In the genomic region with DNA sequence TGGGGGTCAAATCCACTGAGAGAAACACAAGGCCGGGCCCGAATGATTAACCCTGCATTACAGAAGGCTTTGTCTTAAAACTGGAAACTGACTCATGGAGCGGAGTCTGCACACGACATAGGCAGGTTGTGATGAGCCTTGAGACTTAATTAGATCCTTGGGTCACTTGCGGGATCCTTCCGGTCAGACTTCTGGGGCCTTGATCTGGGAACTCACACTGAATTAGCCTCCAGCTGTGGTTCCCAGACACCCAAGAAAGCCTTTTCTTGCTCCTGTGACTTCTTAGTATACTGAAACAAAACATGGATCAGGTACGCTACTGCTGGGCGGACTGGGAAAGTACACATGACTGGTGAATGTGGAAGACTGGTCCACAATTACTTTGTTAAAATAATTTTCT, we compare ENCODE assay signal across 18 mouse cellular contexts.
"Had no signal": no experiment of that assay in that cellular context is flagged by ENCODE, and none has a peak within 500 bp of the region (broad histone marks: within the 10 kb centered on the region; RNA-seq: fewer than 3 reads in every experiment).

No protein-coding gene starts in this region.

- H3K27me3 ChIP-seq: limb, embryonic 12.5 days; limb, embryonic 15.5 days; stomach, embryonic 15.5 days had no signal

- H3K36me3 ChIP-seq: limb, embryonic 12.5 days; limb, embryonic 15.5 days; stomach, embryonic 15.5 days had no signal

- H3K4me1 ChIP-seq: limb, embryonic 12.5 days; limb, embryonic 15.5 days; stomach, embryonic 15.5 days had no signal

- H3K4me3 ChIP-seq: left cerebral cortex, adult 2 months; limb, embryonic 12.5 days; limb, embryonic 15.5 days; stomach, embryonic 15.5 days had no signal

- H3K4me2 ChIP-seq: limb, embryonic 12.5 days; limb, embryonic 15.5 days; liver, embryonic 11.5 days; lung, embryonic 14.5 days; stomach, embryonic 15.5 days had no signal

- ATAC-seq: intestine, postnatal 0 days; liver, postnatal 0 days; lung, postnatal 0 days had no signal

- H3K9me3 ChIP-seq: limb, embryonic 12.5 days; limb, embryonic 15.5 days; stomach, embryonic 15.5 days had no signal

- H3K9ac ChIP-seq: limb, embryonic 12.5 days; limb, embryonic 15.5 days; liver, embryonic 14.5 days; liver, postnatal 0 days; lung, embryonic 14.5 days; stomach, embryonic 15.5 days had no signal

- DNase-seq: kidney, adult 2 months; kidney, postnatal 36 days; layer of hippocampus, postnatal 36 days; liver, postnatal 0 days; lung, embryonic 14.5 days; right cerebral cortex, postnatal 25 days; spleen, adult 18-20 months; thymus, postnatal 25 days had no signal

- H3K27ac ChIP-seq: kidney, postnatal 0 days; left cerebral cortex, adult 2 months; limb, embryonic 12.5 days; limb, embryonic 15.5 days; liver, embryonic 14.5 days; macrophage; stomach, embryonic 15.5 days had no signal
